Mouse (Mus musculus): ENCODE results near the gene Rasgrp4.

Rasgrp4 gene

DNA sequence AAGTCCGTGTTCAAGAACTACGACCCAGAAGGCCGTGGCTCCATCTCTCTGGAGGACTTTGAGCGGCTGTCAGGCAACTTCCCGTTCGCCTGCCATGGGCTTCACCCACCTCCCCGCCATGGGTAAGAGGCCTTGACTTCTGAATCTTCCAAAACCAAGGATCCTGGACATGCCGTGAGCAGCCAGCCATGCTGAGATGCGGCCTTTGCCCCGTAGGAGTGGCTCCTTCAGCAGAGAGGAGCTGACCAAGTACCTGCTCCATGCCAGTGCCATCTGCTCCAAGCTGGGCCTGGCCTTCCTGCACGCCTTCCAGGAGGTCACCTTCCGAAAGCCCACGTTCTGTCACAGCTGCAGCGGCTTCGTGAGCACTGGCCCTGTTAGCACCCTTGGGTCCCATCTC lies 14.1 kb downstream of the Rasgrp4 start:
- peak; percentile 65 for DNase-seq

DNA sequence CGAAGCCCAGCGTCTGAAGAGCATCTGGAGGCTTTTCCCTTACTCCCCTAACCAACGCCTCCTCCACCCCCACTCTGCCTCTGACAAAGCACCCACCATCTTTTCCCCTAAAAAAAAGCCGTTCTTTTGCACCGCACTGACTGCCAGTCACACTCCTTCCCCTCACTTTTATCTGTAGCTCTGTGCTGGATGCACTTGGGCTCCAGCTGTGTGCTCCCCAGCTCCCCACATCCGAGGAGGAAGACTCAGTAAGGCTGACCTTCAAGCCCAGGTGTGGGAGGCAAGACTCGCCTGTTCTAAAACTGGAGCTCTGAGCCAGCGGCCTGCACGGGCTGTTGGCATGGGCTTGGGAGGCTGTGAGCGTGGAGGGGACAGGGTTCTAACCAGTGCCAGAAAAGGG lies 16.8 kb downstream of the Rasgrp4 start:
- no peak for DNase-seq

DNA sequence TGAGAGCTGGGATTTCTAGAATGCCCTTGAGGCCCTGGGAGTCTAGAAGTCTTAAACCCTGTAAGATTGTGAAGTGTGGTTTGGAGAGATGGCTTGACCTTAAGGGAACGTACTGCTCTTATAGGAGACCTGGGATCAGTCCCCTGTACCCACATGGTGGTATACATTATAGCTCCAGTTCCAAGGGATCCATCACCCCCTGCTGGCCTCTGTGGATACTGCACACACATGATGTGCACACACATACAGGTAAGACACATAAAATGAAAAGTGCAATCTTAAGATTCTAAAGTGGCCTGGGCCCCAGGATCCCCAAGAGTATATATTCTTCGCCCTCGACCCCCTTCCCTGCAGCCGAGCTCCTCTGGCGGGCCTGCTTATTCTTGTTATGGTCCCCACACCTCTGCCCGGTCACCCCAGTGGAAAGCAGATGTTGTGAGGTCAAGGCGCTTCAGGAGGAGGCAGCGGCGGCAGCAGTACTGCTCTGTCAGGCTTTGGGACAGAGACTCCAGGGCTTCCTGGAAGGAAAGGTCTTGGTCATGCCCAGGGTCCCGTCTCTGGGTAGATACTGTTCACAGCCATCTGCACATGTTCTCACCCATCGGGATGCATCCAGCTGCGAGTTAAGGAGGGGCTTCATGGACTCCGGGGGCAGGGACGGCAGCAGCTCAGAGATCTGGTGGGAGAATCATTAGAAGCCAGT lies 19.5 kb downstream of the Rasgrp4 start:
- DNase-seq, result no peak

DNA sequence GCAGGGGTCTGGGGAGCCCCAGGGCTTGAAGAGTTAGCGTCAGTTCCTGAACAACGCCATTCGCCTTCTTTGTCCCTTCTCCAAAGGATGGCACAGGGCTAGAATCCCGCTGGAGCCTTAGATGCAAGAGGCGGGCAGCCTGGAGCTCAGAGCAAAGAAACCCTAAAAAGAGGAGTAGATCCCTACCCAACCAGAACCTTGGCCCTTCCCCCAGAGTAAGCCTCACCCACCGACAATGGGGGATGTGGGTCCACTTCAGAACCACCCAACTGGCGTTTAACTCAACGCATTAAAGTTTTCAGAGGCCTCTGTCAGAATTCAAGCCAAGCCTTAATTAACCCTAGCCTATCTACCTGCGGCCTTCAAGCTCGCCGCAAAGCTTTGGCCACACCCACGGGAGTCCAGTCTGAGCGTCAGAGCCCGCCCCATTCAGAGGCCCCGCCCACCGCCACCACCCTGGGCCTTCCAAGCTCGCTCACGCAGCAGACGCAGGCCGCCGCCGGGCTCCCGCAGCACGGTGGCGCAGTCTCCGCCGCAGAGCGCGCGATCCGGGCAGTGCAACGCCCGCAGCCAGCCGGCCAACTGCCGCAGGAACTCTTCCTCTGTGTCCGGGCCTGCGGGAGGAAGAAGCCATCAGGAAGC lies 20.7 kb downstream of the Rasgrp4 start:
- peak; percentile 91 for DNase-seq

DNA sequence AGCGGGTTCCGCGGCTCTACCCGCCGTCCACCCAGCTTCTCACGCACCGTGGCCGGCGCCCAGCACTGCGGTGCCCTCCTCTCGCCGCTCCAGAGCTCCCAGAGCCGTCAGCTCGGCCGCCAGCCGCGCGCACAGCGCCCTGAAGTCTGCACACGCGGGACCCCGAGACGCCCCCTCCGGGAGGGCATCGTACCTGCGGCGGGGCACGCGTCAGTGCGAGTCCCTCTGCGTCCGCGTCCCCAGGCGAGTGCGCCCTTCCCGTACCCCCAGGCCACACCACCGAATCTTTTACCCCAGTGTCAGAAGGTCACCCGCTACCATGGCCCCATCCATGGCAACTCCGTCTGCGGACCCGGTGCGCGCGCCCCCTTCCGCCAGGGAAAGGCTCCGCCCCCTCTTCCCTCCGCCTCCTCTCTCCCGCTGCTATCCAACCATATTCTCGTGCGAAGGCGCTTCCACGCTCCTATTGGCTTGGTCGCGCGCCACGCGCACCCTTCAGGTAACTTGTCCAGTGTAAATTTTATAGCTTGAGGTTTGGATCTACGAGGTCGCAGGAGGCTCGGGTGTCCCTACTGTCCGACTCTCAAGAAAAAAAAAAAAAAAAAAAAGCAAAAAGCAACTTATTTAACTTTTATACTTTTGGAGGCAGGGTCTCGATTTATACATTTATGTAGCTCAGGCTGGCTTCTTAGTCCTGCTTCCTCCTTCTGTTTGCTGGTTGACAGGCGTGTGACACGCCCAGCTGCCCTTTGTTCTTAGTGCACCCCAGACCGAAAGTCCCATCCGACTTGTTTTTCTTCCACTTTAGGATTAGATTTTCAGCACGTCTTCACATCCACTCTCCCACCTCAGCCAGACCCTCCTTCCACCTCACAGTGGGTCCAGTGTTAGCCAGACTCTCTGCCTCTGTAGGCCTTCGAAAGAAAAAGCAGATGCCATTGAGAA lies 21.5 kb downstream of the Rasgrp4 start, which contains the start of gene Fam98c:
TSS of gene Fam98c (minus strand) at position 397 of the 945 bp plus-strand sequence.
- peak; percentile 90 for DNase-seq

DNA sequence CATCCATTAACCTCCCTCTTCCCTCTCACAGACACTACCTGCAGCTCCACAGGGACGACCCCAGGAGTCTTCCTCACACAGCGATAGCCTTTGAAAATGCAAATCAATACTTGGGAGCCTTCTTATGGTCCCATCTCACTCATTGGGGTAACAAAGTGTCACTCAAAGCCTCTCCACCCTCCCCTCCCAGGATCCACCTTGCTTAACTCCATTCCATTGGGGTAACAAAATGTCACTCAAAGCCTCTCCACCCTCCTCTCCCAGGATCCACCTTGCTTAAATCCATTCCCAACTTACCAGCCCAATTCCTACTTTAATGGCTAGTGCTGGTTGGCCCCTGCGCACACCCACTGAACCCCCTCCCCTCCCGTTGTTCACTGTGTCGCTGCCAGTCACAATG lies 23.6 kb downstream of the Rasgrp4 start:
- DNase-seq, result no peak

DNA sequence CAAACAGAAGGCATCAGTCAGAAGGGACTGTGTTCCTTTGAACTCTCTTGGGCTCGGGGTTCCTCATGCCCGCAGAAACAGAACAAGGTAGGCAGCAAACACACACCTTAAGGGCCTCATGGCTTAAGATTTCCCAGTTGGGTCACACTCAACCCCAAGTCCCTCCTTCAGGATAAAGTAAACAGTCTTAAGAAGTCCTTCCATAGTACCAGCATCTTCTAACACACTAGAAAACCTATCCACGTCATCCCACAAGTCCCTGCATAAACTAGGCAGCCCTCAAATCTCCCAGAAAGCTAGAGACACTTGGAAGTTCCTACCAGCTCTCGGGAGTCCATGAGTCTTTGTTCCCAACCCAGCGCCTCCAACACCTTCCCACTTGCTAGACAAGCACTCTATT lies 27.6 kb downstream of the Rasgrp4 start:
- DNase-seq, result no peak

DNA sequence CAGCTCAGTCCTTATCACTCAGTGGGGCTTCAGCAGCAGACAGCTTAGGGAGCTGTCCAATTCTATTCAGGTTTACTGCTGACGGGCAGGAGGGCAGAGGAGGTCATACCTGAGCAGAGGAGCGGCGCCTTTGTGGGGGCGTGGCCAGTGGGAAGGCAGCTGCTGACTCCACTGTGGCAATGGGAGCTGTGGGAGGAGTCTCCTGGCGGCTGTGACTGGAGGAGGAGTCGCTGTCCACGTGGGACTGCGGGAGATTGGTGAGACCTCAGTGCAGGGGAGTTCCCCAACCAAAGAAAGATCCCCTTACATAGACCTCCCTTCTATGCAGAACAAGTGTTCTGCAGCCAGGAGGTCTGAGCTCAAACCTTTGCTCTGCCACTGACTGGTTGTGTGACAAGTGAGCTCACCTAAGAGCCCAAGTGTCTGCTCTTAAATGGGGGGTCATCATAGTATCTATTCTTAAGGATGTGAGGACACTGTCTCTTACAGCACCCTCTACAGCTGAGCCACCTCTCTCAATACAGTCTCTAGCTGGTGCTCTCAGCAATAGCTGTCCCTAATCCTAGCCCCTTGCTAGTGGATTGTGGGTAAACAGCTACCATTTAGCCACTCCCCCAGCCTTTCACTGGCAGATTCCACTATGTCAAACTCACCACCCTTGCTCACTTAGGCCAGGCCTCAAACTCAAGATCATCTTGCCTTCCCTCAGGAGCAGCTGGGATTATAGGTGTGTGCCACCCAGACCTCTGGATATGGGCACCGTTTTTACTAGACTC lies 28.3 kb downstream of the Rasgrp4 start:
- peak; percentile 79 for DNase-seq

DNA sequence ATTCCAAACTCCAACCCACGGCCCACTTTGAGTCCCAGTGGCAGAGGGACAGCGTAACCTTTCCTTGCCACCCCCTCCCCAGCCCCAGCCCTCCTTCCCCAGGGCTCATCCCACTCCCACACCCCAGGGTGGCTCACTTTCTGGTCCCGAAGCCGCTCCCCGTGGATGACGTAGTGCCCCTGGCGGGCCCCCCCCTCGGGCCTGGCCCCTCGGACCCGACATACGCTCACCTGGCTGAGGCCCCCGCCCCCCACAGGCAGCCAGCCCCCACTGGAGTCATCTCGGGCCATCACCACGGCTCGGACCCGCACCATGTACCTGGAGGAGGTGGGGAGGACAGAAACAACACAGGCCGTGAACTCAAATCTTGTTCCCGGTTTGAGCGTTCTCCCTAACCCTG lies 33.0 kb downstream of the Rasgrp4 start:
- no peak for DNase-seq

DNA sequence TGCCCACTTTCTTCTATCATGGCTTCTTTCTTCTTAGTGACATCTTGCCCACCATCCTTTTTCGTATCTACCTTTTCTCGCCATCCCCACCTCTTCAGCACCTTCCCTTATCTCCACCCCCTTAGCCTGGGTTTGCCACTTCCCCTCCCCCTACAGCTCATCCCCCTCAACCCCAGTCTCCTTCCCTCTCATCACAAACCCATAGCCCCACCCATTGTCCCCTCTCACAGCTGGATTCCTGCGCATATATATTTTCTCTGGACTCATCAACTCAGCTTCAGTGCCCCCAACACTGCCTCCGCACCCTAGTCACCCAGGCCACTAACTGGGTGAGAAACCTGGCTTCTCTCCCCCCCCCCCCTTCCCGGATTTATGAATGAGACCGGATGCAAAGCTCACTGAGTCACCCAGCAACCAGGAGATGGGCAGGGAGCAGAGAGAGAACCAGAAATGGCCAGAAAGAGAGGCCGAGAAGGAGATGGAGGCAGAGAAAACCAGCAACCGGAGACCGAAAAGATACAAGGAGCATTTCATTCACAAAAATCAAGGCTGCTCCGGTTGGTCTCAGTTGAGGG lies 33.6 kb downstream of the Rasgrp4 start:
- no peak for DNase-seq

DNA sequence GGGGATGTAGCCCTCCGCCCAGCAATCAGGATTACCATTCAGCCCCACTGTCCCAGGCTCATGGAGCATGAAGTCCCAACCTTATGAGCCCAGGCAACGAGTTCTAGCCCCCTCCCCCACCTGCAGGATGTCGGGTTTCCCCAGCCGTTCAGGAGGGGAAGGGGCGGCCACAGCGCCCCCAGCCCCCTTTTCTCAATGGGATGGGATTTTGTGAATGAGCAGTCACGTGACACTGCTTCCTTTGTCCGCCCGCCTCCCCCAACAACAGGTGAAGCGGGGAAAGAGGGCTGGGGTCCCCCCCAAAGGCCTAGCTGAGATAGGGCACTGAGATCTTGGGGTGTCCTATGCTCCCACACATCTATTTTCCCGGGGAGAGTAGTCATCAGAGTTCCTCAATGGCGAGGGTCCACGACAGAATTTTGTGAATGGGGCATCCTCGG lies 34.2 kb downstream of the Rasgrp4 start:
- DNase-seq, result no peak

DNA sequence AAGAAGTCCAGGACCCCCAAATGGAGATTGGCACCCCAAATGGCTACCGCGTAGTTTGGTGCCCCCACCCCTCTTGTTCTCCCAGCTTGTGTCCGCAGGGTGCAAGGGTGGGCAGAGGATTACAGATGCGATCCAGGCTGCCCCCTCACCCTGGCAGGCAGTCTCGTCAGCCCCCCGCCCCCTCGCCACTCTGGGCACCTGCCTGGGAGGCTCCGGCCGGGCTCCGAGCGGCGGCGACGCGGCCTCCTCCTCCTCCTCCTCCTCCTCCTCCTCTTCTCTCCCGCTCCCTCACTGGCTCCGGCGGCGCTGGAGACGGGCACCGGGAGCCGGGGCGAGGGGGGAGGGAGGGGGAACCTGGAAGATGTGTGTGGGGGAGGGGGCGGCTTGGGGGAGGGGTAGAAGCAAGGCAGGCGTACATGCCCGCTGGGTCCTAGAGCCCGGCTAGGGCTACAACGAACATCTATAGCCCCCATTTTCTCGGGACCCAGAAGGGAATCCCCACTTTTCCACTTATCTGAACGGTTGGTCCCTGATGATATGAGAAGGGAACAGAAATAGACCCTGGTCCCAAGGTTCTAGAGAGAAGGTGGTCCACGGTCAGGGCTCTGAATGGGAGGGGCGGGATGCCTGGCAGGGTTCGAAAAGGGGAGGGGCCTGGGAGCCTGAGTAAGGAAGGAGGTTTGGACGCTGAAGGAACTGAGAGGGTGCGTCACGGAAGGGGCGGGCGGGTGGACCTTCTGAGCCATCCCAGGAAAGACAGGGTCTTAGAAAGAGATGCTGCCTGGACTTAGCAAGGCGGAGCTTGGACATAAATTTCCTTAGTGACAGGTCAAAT lies 34.8 kb downstream of the Rasgrp4 start:
- peak; percentile 73 for DNase-seq

DNA sequence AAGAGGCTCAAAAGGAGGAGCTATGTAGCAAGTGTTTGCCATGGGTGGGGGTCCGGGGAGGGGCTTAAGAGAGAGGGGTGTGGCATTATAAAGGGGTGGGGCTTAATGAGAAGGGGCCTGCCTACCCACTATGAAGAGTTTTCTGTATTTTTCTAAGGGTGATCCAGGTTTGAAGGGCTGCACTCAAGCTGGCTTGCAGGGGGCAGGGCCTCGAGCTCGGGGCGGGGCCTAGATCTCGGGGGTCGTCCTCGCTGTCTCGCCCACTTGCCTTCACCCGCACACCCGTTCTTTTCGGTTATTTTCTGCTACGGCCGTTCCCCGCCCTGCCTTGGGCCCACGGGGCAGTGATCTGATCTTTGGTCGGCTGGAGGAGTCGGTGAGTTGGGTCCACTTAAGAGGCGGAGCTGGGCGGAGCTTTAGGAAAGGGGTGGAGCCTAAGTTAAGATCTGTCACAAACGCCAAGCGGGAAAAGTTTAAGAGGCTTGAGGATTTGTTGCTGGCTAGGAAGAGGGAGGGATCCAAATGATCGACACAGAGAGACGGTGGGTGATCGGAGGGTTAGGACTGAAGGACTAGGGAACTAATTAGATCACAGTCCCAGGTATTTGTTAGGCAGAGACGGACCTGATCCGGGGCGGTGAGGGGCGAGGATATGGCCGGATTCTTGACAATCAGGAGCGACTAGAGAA lies 35.6 kb downstream of the Rasgrp4 start, which contains the start of the genes Ggn and Spred3:
TSS of gene Ggn (plus strand) at position 145 of the 689 bp plus-strand sequence.
TSS of gene Spred3 (minus strand) at position 346 of the 689 bp plus-strand sequence.
- DNase-seq, result peak; percentile 94

DNA sequence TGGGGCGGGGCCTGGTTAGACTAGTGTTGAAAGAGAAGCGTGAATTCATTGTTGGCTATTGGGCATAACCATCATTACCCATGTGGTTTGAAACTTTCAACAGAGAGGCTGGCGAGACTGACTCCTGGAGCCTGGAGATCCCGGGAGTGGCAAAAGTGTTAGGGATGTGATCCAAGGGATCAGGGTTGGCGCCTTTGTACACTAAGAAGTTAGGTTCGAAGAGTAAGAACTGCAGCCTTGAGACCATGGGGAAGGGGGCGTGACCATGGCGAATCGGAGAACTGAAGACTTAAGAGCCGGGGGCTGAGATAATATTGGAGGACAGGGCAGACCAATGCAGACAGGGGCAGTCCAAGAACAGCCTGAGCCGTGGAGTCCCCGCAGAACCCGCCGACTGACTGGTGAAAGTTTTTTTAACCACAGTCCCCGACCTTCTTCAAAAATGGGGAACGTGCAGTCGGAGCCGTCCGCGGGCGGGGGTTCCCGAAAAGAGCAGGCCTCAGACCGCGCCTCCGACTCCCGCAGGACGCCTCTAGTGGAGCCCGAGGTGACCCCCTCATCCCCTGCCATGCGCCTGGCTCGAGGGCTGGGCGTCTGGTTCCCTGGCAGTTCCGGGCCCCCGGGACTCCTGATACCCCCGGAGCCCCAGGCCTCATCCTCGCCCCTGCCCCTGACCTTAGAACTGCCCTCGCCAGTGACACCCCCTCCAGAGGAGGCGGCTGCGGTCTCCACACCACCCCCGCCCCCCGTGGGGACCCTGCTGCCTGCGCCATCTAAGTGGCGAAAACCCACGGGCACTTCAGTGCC lies 36.3 kb downstream of the Rasgrp4 start:
- DNase-seq, result no peak

DNA sequence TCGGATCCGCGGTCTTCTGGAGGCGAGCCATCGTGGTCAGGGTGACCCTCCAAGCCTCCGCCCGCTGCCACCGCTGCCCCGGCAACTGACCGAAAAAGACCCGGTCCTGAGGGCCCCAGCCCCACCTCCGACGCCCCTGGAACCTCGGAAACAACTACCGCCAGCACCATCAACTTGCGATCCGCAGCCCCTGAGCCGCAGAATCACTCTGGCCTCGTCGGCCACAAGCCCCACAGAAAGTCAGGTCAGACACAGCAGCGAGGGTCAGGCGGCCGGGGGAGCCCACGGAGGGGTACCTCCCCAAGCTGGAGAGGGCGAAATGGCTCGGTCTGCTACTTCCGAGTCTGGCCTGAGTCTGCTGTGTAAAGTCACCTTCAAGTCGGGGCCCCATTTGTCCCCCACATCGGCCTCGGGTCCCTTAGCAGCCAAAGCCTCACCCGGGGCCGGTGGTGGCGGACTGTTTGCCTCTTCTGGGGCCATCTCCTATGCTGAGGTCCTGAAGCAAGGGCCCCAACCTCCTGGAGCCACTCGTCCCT lies 37.0 kb downstream of the Rasgrp4 start:
- no peak for DNase-seq

DNA sequence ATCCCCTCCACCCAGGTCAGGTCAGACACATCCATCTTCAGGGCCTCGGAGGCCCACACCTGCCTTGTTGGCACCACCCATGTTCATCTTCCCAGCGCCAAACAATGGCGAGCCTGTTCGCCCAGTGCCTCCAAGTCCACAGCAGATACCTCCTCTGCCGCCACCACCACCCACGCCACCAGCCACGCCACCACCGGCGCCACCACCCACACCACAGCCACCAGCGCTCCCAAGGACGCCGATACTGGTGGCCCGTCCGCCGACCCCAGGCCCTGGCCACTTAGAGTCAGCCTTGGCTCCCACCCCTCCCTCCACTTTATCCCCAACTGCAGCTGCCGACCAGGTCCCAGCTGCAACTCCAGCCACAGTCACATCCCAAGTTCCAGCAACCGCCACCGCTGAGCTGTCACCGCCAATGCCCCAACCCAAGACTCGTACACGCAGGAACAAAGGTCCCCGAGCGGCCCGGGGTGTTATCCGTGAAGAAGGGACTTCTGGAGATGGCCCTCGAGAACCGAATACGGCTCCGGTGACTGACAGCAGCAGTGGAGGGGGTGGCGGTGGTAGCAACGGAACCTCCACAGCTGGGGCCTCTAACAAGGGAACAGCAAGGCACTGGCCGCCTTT lies 37.9 kb downstream of the Rasgrp4 start:
- no peak for DNase-seq

DNA sequence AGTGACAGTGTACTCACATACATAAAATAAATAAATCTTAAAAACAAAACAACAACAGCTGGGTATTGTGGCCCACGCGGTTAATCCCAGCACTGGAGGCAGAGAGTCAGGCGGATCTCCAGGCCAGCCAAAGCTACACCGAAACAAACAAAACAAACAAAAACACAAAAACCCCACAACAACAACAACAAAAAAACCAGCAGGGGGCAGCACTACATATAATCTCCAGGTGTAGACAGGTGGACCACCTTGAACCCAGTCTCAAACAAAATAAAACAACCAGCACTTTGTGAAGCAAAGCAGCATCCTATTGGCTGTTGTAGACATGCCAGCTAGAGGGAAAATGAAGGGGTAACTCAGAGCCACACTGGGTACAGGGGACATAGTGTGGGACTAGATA lies 43.5 kb downstream of the Rasgrp4 start:
- no peak for DNase-seq

DNA sequence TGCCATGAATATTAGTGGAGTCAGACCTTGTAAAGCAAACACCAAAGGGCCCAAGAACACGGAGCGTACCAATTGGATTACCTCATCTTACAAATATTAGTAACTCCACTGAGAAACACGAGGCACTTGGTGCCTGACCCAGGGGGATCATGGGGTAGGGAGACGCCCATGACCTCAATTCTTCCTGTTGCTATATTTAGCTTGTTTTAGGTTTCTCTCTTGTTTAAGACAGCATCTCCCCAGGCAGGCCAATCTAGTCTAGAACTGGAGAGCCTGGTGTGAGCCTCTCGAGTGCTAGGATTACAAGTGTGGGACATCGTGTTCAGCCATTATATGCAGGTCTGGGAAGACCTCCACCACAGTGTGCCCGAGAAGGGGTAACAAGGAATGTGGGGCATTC lies 44.7 kb downstream of the Rasgrp4 start:
- no peak for DNase-seq
